Mouse (Mus musculus) adrenal gland, adult 18-20 months (tissue): ENCODE results near the gene Flrt1. TPM values are rescaled to one million over a fixed set of nuclear protein-coding genes. Genes with fewer than 3 reads are reported as not detected.

Experiments used
- total RNA-seq, 2 experiments: library from RNA; stranded (reverse); gene quantifications; 1 replicate in 1 of 2; 2 replicates in 1 of 2; pipeline ENCODE4 v1.2.3; 2021

Flrt1 gene
- total RNA-seq, 2 experiments from 2014 or later = 2.1 to 9.3 TPM

Other genes starting within 250 kb of the Flrt1 start
- gene Ccdc88b, start 247.5 kb downstream of the Flrt1 start, total RNA-seq = 1 to 10 TPM; 2.0 TPM
- 100 to 1,000 TPM in 1 of 2 experiments, 10 to 100 TPM in 1; 83.2 to 110 TPM for gene Trmt112, start 196.0 kb downstream of the Flrt1 start, total RNA-seq
- 100 to 1,000 TPM; 303 to 375 TPM for gene Prdx5, start 195.6 kb downstream of the Flrt1 start, total RNA-seq
- 10 to 100 TPM; 38.7 to 63.0 TPM for gene Esrra, start 183.9 kb downstream of the Flrt1 start, total RNA-seq
- gene Catsperz, start 180.3 kb downstream of the Flrt1 start, total RNA-seq = 1 to 10 TPM in 1 of 2 experiments, not detected in 1; 1.2 TPM
- under 1 TPM; 0.23 to 0.35 TPM for gene Kcnk4, start 171.2 kb downstream of the Flrt1 start, total RNA-seq
- 10 to 100 TPM; 45.5 to 46.0 TPM for gene Bad, start 163.9 kb downstream of the Flrt1 start, total RNA-seq
- gene Gpr137, start 163.2 kb downstream of the Flrt1 start, total RNA-seq = 10 to 100 TPM; 56.4 to 56.8 TPM
- 100 to 1,000 TPM; 160 to 199 TPM for gene Ppp1r14b, start 130.8 kb downstream of the Flrt1 start, total RNA-seq
- 10 to 100 TPM; 34.1 to 43.9 TPM for gene Plcb3, start 129.3 kb downstream of the Flrt1 start, total RNA-seq
- gene Fkbp2, start 125.2 kb downstream of the Flrt1 start, total RNA-seq = 100 to 1,000 TPM in 1 of 2 experiments, 10 to 100 TPM in 1; 86.9 to 104 TPM
- 100 to 1,000 TPM in 1 of 2 experiments, 10 to 100 TPM in 1; 84.3 to 164 TPM for gene Vegfb, start 118.1 kb downstream of the Flrt1 start, total RNA-seq
- 10 to 100 TPM; 43.4 to 50.0 TPM for gene Dnajc4, start 113.2 kb downstream of the Flrt1 start, total RNA-seq
- 10 to 100 TPM; 21.5 to 24.7 TPM for gene Nudt22, start 109.6 kb downstream of the Flrt1 start, total RNA-seq
- 10 to 100 TPM; 11.4 to 15.4 TPM for gene Trpt1, start 109.6 kb downstream of the Flrt1 start, total RNA-seq
- 1 to 10 TPM; 7.4 to 8.7 TPM for gene Fermt3, start 86.3 kb downstream of the Flrt1 start, total RNA-seq
- 100 to 1,000 TPM; 284 to 378 TPM for gene Stip1, start 65.8 kb downstream of the Flrt1 start, total RNA-seq
- 10 to 100 TPM; 62.4 to 77.9 TPM for gene Macrod1, start 48.9 kb downstream of the Flrt1 start, total RNA-seq
- gene Otub1, start 100.6 kb upstream of the Flrt1 start, total RNA-seq = 100 to 1,000 TPM in 1 of 2 experiments, 10 to 100 TPM in 1; 96.7 to 125 TPM
- gene Cox8a, start 111.9 kb upstream of the Flrt1 start, total RNA-seq = 1,000 to 10,000 TPM; 1,005 to 1,597 TPM
- gene Naa40, start 135.5 kb upstream of the Flrt1 start, total RNA-seq = 10 to 100 TPM; 18.6 to 20.7 TPM
- gene Rcor2, start 161.6 kb upstream of the Flrt1 start, total RNA-seq = 1 to 10 TPM; 1.5 to 2.5 TPM
- gene Mark2, start 236.1 kb upstream of the Flrt1 start, total RNA-seq = 10 to 100 TPM; 63.5 to 64.0 TPM